Mouse (Mus musculus): ENCODE measurements around the gene Slc17a7.
"Not testable (repeated sequence)": the region's sequence is repeated elsewhere in the genome, so short reads cannot be mapped to it uniquely, and the experiment has no call there.

Slc17a7 gene

GRCm38 (mm10) chr7:45133446-45134159 lies 30.1 kb upstream of the Slc17a7 start:
- DNase-seq = no peak

GRCm38 (mm10) chr7:45134544-45135026 lies 29.2 kb upstream of the Slc17a7 start:
- no peak for DNase-seq

GRCm38 (mm10) chr7:45135370-45135769 lies 28.4 kb upstream of the Slc17a7 start:
- DNase-seq = no peak

- DNase-seq = peak; percentile 86
These were observed 27.7 kb upstream of the Slc17a7 start, which contains the start of the genes Gm45713 and Flt3l for GRCm38 (mm10) chr7:45135993-45136567. Gm45713 (minus strand) TSS chr7:45136231. Flt3l (minus strand) TSS chr7:45136432.

- DNase-seq = no peak
These were observed 26.4 kb upstream of the Slc17a7 start for GRCm38 (mm10) chr7:45137171-45138006.

GRCm38 (mm10) chr7:45138403-45138802 lies 25.3 kb upstream of the Slc17a7 start:
- no peak for DNase-seq

GRCm38 (mm10) chr7:45139904-45140723 lies 23.6 kb upstream of the Slc17a7 start:
- no peak for DNase-seq

- DNase-seq = no peak
These were observed 22.4 kb upstream of the Slc17a7 start for GRCm38 (mm10) chr7:45141319-45141718.

GRCm38 (mm10) chr7:45141914-45142313 lies 21.8 kb upstream of the Slc17a7 start:
- DNase-seq = no peak

- DNase-seq = no peak
These were observed 19.2 kb upstream of the Slc17a7 start for GRCm38 (mm10) chr7:45144368-45145174.

GRCm38 (mm10) chr7:45145460-45145859 lies 18.3 kb upstream of the Slc17a7 start:
- no peak for DNase-seq

GRCm38 (mm10) chr7:45147267-45147666 lies 16.5 kb upstream of the Slc17a7 start:
- DNase-seq = no peak

GRCm38 (mm10) chr7:45147899-45148298 lies 15.8 kb upstream of the Slc17a7 start:
- DNase-seq = no peak

- DNase-seq = no peak
These were observed 15.1 kb upstream of the Slc17a7 start for GRCm38 (mm10) chr7:45148534-45149098.

- no peak for DNase-seq
These were observed 14.2 kb upstream of the Slc17a7 start for GRCm38 (mm10) chr7:45149545-45149944.

- DNase-seq = no peak
These were observed 13.4 kb upstream of the Slc17a7 start for GRCm38 (mm10) chr7:45150321-45150720.

GRCm38 (mm10) chr7:45151303-45151702 lies 12.4 kb upstream of the Slc17a7 start:
- no peak for DNase-seq

GRCm38 (mm10) chr7:45153052-45153451 lies 10.7 kb upstream of the Slc17a7 start:
- DNase-seq = not testable (repeated sequence)

- DNase-seq = no peak
These were observed 10.2 kb upstream of the Slc17a7 start for GRCm38 (mm10) chr7:45153586-45153985.

GRCm38 (mm10) chr7:45154096-45154992 lies 9.4 kb upstream of the Slc17a7 start, which contains the start of the genes Pih1d1 and Aldh16a1:
Pih1d1 (plus strand) TSS chr7:45154303.
Aldh16a1 (minus strand) TSS chr7:45154584.
- DNase-seq = peak; percentile 99

Measured in right cerebral cortex, postnatal 14 days (tissue).